Mouse (Mus musculus): ENCODE data around the gene Cd164l2.

The Cd164l2 gene

DNA sequence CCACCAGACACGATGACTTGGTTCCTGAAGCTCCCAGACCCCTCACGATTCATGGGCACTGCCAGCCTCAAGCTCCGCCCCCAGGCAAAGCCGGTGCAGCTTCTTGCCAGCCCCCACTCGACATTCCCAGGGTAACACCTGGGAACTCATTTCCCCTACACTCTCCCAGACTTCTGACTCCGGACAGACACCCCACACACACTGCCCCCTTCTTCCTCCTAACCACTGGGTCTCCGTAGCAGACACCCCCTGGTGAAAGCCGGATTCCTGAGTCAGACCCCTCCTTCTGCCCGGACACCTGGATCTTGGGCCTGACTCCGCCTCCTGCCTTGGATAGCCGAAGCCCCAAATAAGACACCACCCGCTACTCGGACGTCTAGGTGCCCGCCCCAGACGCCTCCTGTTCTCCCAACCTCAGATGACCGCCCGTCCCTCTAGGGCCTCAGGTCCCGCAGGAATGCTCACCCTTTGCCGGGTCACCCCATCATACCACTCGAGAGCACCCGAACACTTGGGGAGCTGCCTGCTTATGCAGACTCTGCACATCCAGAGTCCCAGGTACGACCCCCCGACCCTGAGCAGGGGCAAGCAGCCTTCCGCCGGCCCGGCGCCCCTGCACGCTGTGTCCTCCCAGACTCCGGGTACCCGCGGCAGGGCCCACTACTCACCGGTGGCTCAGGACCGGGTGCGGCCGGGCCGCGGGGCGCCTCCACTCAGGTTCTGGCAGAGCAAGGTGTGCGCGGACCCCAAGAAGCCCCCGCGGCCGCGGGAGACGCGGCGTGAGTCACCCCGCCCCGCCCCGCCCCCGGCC lies at the start of gene Cd164l2, which contains the start of gene Gpr3:
TSS of gene Cd164l2 (plus strand) at position 381 of the 811 bp plus-strand sequence.
TSS of gene Gpr3 (minus strand) at position 786 of the 811 bp plus-strand sequence.
- no peak for DNase-seq (ENCODE audit: low read depth, low spot score)

GRCm38 (mm10) chr4:133162196-133162595 lies 49.7 kb upstream of the Cd164l2 start:
- DNase-seq (ENCODE audit: low read depth, low spot score), result no peak

DNA sequence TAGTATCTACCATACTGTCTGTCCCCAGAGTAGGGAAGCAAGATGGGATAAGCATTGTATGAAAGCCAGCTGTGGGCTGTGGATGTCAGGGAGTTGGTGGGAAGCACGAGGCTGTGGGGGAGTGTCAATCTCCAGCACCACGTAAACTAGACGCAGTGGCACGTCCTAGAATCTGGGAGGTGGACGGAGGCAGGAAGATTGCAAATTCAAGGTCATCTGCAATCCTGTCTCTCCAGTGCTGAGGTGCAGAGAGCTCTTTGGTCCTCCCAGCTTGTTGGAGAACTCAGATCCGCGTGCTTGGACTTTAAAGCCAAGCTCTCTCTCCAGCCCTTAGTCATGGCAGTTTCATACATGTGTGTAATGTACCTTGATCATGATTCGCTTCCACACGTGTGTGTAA lies 45.2 kb upstream of the Cd164l2 start:
- DNase-seq (ENCODE audit: low read depth, low spot score), result no peak

DNA sequence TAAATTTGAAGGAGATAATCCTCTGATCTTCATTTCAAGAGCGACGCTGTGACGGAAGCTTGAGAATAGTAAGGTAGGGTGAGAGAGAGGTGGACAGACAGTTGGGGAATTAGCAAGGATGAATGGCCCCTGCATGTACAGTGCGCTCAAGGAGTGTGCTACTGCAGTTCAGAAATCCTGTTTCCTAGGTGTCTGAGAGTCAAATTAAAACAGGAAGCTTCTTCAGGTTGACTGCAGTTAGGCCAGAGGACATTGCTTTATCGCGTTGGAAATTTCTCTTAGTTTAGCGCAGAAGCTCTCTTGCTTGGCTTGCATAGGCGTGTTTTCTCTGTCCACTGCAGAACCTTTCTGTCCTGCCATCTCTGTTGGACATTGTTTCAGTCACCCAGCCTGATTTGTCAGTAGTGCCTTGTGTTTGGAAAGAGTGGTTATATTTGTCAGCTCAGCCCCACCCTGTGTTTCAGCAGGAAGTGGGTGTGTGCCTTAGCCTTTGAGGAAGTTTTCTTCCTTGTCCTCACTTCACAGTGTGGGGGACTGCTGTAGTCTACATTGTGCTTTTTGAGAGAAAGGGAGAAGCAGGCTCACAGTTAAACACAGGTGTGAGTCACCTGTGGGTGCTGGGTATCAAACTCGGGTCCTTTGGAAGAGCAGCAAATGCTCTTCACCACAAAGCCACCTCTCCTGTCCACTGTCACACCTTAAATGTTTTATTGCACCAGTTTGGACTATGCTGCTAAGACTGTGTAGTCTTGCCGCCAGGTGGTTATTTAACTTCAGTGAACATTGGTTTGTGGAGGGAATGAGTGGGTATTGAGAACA lies 42.5 kb upstream of the Cd164l2 start:
- DNase-seq (ENCODE audit: low read depth, low spot score), result no peak

- DNase-seq (ENCODE audit: low read depth, low spot score), result no peak
Measured at GRCm38 (mm10) chr4:133170056-133170524, 41.8 kb upstream of the Cd164l2 start.

DNA sequence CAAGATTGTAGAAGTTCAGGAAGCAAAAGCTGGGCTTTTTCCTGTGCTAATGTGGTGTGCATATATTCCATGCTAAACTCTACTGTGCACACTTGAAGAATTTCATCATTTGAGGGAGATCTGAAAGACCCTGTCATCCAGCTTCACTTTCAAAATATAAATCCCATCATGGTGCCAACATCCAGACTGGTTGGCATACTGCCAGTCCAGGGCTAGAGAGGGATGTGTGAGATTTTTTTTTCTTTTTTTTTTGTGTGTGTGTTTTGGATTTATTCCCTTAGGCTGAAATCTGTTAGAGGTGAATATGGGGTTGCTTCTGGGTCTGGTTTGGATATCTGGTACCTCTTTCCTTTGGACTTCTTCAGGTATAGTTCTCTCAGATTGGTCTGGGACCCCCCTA lies 41.3 kb upstream of the Cd164l2 start:
- DNase-seq (ENCODE audit: low read depth, low spot score), result no peak

DNA sequence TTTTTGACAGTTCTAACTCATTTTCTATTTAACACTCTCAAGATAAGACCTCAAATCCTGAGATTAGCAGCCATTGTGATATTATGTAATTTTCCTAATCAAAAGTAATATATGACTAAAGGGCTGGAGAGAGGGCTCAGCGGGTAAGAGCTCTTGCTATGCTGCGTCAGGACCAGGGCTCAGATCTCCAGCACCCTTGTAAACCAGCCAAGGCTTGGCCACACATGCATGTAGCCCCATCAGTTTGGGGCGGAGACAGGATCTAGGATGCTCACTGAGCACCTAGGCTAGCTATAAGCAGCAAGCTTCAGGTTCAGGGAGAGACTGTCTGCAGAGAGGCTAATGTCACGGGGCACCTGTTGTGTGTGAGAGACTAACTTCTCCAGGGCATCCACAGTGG lies 39.5 kb upstream of the Cd164l2 start:
- no peak for DNase-seq (ENCODE audit: low read depth, low spot score)

DNA sequence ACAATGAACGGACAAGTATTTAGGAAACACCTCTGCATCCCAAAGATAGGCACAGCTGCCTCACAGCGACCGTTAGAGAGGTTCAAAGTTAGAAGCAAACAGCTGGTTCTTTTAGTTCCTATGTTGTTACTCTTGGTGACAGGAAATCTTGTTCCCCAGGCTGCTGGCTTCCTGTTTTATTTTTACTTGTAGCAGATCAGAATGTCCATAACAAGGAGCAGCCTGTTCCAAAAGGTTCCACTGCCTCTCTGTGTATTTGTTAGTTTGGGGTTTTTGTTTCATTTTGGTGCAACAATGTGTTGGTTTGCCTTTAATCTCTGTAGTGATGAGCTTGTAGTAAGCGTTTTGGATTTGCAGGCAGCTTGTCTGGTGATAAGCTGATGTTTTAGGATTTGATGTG lies 37.6 kb upstream of the Cd164l2 start:
- no peak for DNase-seq (ENCODE audit: low read depth, low spot score)

DNA sequence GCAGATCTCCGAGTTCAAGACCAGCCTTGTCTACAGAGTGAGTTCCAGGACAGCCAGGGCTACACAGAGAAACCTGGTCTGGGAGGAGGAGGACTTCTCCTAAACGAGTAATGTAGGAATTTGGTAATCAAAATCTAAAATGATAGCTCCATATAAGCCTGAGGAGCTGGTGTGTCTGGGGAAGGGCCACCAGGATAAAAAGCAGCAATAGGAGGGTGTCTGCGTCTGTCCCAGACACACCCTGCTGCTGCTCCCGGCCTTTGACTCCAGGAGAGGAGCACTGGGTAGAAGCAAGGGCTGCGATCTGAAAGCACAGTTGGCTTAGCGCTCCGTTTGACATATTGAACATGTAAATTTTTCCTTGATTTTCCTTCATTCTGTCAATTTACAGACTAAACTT lies 36.7 kb upstream of the Cd164l2 start:
- DNase-seq (ENCODE audit: low read depth, low spot score), result no peak

DNA sequence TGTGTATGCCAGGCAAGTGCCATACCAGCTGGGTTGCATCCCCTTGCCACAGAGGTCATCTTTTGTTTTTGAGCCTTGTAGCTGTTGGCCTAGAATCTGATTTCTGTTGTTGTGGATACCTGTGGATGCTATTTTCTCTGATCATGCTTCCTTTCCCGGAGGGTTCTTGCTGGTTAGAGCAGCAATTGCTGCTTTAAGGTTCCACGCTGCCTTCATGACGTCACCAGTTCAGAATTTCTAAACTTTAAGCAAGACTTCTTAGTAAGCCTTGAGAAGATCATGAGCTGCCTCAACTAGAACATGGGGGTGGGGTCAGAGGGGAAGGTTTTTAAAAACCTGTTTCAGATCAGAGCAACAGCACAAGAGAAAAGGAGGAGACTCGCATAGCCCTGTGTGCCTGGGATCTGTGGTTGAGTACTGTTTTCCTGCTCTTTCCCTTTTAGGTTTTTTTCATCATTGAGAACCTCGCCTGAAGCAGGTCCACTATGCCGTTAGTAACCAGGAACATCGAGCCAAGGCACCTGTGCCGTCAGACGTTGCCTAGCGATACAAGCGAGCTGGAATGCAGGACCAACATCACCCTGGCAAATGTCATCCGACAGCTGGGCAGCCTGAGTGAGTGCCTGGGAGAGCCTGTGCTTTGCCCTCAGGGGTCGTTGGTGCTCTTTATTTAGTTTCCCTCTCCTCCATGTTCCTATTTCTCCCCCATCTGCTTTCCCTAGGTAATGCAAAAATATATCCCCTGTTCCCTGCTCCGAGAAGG lies 35.8 kb upstream of the Cd164l2 start:
- no peak for DNase-seq (ENCODE audit: low read depth, low spot score)

DNA sequence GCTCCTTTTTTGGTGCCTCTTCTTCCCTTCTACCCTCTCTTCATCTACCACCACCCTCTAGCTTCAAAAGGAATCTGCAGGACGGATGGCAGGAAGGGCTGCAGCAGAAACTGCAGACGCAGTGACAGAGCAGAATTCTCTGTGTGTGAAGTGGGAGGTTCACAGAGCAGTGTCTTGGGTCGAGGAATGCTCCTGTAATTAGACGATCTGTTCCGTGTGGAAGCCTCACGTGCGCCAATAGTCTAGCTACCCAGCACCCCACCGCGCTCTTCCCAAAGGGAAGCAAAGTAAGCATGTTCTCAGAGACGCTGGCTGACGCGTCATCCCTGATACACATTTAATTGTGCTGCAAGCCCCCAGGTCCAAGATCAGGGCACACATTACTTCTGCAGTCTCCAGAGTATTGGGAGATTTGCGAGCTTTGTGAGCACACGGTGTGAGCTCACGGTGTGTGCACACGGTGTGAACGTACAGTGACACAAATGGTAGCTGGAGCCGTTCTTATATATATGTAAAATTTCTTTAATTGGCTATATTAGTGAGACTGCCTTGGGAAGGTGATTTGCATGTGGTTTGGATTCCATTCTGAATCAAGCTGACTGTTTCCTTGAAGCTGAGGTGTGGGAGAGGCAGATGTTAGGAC lies 35.0 kb upstream of the Cd164l2 start:
- DNase-seq (ENCODE audit: low read depth, low spot score), result no peak

- no peak for DNase-seq (ENCODE audit: low read depth, low spot score)
Measured at GRCm38 (mm10) chr4:133178305-133178704, 33.6 kb upstream of the Cd164l2 start.

- no peak for DNase-seq (ENCODE audit: low read depth, low spot score)
Measured at GRCm38 (mm10) chr4:133179258-133179657, 32.7 kb upstream of the Cd164l2 start.

DNA sequence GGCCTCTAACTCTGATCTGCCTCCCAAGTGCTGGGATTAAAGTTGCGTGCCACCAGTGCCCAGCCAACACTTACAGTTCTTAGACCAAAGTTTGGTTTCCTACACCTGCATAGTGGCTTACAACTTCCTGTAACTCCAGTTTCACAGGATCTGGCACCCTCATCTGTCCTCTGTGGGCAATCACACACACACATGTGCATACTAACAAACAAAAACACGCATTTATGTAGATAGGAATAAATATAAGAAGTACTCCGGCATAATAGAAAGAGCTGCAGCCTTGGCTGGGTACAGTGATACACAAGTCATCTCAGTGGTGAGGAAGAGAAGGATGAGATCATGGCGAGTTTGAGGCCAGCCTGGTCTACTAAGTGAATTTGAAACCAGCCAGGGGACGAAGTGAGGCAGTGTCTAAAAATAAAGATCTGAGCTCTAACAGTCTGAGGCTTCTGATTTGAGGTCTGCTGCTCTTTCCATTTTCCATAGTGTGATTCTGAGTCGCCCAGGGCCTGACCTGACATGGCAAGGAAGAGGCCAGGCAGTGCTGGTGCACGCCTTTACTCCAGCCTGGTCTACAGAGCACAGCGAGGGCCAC lies 29.4 kb upstream of the Cd164l2 start:
- DNase-seq (ENCODE audit: low read depth, low spot score), result no peak

DNA sequence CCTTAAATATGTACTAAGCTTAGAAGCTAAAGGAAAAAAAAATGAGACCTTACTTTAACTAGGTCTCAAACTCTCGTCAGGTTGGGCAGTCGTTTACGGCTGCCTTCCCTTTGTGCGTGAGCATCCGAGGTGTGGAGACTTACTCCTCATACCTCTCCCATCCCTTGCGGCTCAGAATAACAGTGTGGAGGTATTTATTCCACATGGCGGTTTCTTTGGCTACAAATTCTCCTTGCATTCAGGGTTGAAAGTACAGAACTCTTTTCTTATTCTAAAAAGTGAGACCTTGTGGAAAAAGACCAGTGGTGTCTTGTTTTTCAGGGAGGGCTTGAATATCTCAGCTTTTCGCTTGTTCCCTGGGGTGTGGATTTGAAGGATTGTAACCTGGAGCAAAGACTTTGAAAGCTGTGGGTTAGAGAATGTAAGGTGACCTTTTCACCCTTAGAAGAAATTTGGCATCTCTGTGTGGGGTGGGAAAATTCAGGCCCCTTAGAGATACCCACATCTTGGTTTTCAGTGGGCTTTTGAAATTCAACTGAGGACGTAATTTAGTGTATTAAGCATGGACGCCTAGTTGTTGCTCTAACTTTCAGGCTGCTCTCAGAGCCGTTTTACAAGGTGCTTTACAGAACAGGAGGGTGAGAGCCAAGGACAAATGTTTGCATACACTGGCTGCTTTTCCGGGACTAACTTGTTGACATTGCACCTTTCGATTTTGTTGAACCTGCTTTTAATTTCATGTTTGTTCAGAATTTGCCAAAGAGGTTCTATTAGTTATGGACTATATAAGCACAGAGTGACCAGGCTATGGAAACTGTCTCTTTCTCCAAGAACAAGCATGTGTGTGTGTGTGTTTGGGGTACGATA lies 27.7 kb upstream of the Cd164l2 start:
- no peak for DNase-seq (ENCODE audit: low read depth, low spot score)

- no peak for DNase-seq (ENCODE audit: low read depth, low spot score)
Measured at GRCm38 (mm10) chr4:133184898-133185665, 26.8 kb upstream of the Cd164l2 start.

GRCm38 (mm10) chr4:133185893-133186292 lies 26.0 kb upstream of the Cd164l2 start:
- DNase-seq (ENCODE audit: low read depth, low spot score), result no peak

DNA sequence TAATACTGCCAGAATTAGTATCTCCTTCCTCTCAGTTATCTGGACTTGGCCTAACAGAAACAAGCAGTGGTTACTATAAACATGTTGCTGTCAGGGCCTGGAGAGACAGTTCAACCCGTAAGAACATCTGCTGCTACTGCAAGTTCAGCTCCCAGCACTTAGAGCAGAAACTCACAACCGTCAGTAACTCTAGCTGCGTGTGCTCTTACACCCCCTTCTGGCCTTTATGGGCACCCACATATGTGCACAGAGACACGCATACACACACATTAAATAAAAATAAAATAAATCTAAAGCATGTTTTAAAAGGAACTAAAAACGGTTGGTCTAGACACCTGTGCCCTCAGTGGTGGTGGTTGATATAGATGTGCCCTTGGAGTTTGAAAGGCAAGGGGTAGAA lies 25.1 kb upstream of the Cd164l2 start:
- no peak for DNase-seq (ENCODE audit: low read depth, low spot score)

DNA sequence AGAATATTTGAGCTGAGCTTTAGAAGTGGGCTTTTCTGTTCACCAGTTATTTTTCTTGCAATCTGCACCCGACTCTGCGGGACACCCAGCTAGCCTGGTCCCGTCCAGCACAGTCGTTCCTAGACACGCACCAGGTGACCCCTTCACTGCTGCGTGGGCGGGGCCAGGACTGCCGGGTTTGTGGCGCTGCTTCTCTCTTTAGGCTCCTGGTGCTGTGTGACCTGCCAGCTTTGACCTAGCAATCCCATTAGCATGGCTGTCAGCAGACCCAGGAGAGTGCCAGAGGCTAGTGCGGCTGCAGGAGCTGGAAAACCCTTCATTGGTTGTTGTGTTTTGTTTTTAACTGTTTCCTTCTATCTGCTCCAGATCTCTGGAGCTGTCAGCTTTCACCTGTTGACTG lies 22.5 kb upstream of the Cd164l2 start:
- no peak for DNase-seq (ENCODE audit: low read depth, low spot score)

Data from retina, adult 2 months (tissue).